11 mouse cellular contexts compared by ENCODE assay signal in the genomic region with DNA sequence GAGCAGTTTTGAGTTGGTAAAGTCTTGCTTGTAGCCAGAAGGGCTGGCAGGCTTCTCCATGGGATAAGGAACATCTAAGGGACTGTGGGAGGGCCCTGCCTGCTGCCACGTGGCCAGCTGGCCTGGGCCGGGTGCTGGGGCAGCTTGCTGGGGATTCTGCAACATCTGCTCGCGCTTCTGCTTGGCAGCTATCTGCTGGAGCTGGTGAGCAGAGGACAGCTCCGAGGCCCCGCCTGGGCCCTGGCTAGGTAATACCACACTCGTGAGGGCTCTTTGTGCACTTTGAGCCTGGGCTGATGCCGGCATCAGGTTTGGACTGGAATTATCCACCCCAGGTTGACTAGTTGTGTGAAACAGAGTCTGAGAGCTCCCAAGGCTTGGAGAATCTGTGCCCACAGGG. TPM values are rescaled to one million over a fixed set of nuclear protein-coding genes. Genes with fewer than 3 reads are reported as not detected.
DNase-seq lines count a peak whose midpoint lies in the region; ATAC-seq and TF ChIP-seq lines count a peak whose summit lies in the region.
"Had no signal": no experiment of that assay in that cellular context is flagged by ENCODE, and none has a peak within 500 bp of the region (broad histone marks: within the 10 kb centered on the region; RNA-seq: fewer than 3 reads in every experiment).

No protein-coding gene starts in this region.

- H3K36me3 ChIP-seq in stomach, postnatal 0 days (ENCODE audit: control insufficient read depth, insufficient read depth, low read length) = peaks cover 39% of the 10 kb centered on the region

- no peak overlapping the region for H3K9ac ChIP-seq in stomach, postnatal 0 days (ENCODE audit: low read length)
- H3K9ac ChIP-seq: hindbrain, embryonic 13.5 days; liver, embryonic 14.5 days had no signal

- intact Hi-C loops in left cerebral cortex, postnatal 4 days (cut with DNase I) = no loop called here

- TF ChIP-seq EP300 in stomach, postnatal 0 days (optimal IDR thresholded peaks at IDR 0.05) = no peak

- no peak overlapping the region for H3K4me3 ChIP-seq in stomach, postnatal 0 days (ENCODE audit: low read depth, low read length)
- H3K4me3 ChIP-seq: hindbrain, embryonic 13.5 days had no signal

- peak; percentile 42 for DNase-seq in adrenal gland, adult 2 months
- DNase-seq in adrenal gland, postnatal 4 days (ENCODE audit: low spot score in 2 of 2) = no peak
- DNase-seq in left cerebral cortex, postnatal 4 days = peak; percentile 71
- no peak for DNase-seq in left cerebral cortex, adult 11 months (ENCODE audit: low spot score)
- DNase-seq in kidney, adult 9 months = peak; percentile 93
- DNase-seq in lung, postnatal 25 days (ENCODE audit: low spot score) = peak; percentile 24
- DNase-seq in stomach, postnatal 0 days (ENCODE audit: low spot score) = no peak
- no peak for DNase-seq in neural tube, embryonic 10.5 days (ENCODE audit: extremely low spot score, low spot score)
- DNase-seq: spleen, adult 18-20 months had no signal

- no peak for TF ChIP-seq CTCF in stomach, postnatal 0 days (IDR thresholded peaks at IDR 0.05; ENCODE audit: low read depth)

- H3K4me2 ChIP-seq in stomach, postnatal 0 days (replicated peaks; ENCODE audit: low read depth) = no peak overlapping the region
- H3K4me2 ChIP-seq: hindbrain, embryonic 13.5 days had no signal

- H3K27ac ChIP-seq in stomach, postnatal 0 days (replicated peaks) = no peak overlapping the region
- H3K27ac ChIP-seq: hindbrain, embryonic 13.5 days; liver, embryonic 14.5 days had no signal

- H3K27me3 ChIP-seq in stomach, postnatal 0 days (ENCODE audit: control insufficient read depth, insufficient read depth, low read length) = no peaks in the 10 kb centered on the region
- H3K27me3 ChIP-seq: hindbrain, embryonic 13.5 days had no signal

- 76% methylated on average over 8 of the region's 8 CpGs for WGBS in stomach, postnatal 0 days

- H3K4me1 ChIP-seq in stomach, postnatal 0 days (replicated peaks; ENCODE audit: control insufficient read depth, insufficient read depth) = no peaks in the 10 kb centered on the region
- H3K4me1 ChIP-seq: hindbrain, embryonic 13.5 days had no signal

- no peak for ATAC-seq in stomach, postnatal 0 days (ENCODE audit: low FRiP score, low TSS enrichment)

- H3K9me3 ChIP-seq in stomach, postnatal 0 days (ENCODE audit: control insufficient read depth, low read length) = no peaks in the 10 kb centered on the region
- H3K9me3 ChIP-seq: hindbrain, embryonic 13.5 days had no signal

RNA-seq across cellular contexts. Expression of gene Maml1, which starts 26.2 kb away (rescaled TPM):
- 10 to 100 TPM; 20.8 to 27.8 TPM for total RNA-seq in adrenal gland, adult 2 months (2021)
- polyA plus RNA-seq in adrenal gland, adult 2 months (2012; rRNA removed) = 24.8 and 26.8 TPM in 2 replicates
- total RNA-seq in adrenal gland, postnatal 4 days (2021) = 10 to 100 TPM; 34.4 to 36.7 TPM
- 10 to 100 TPM; 11.9 to 12.5 TPM for total RNA-seq in left cerebral cortex, postnatal 4 days (2021)
- 2.4 TPM in 2 replicates for polyA plus RNA-seq in stomach, postnatal 0 days (2015; fragmentation: Nextera tagmentation; extraction: Ambion mirVana)

RNA-seq across cellular contexts. Expression of gene Ltc4s, which starts 27.5 kb away (rescaled TPM):
- total RNA-seq in adrenal gland, adult 2 months (2021) = 10 to 100 TPM; 17.0 to 21.6 TPM
- 83.6 and 186 TPM in 2 replicates for polyA plus RNA-seq in adrenal gland, adult 2 months (2012; rRNA removed)
- 1 to 10 TPM; 4.4 to 6.0 TPM for total RNA-seq in adrenal gland, postnatal 4 days (2021)
- total RNA-seq in left cerebral cortex, postnatal 4 days (2021) = 1 to 10 TPM; 3.1 to 4.1 TPM
- polyA plus RNA-seq in stomach, postnatal 0 days (2015; fragmentation: Nextera tagmentation; extraction: Ambion mirVana) = 13.2 and 13.8 TPM in 2 replicates

RNA-seq across cellular contexts. Expression of gene Mgat4b, which starts 55.2 kb away (rescaled TPM):
- total RNA-seq in adrenal gland, adult 2 months (2021) = 100 to 1,000 TPM; 119 to 128 TPM
- 347 and 361 TPM in 2 replicates for polyA plus RNA-seq in adrenal gland, adult 2 months (2012; rRNA removed)
- total RNA-seq in adrenal gland, postnatal 4 days (2021) = 100 to 1,000 TPM; 159 to 178 TPM
- 100 to 1,000 TPM; 179 to 189 TPM for total RNA-seq in left cerebral cortex, postnatal 4 days (2021)
- polyA plus RNA-seq in stomach, postnatal 0 days (2015; fragmentation: Nextera tagmentation; extraction: Ambion mirVana) = 30.8 and 32.6 TPM in 2 replicates

RNA-seq across cellular contexts. Expression of gene Sqstm1, which starts 55.3 kb away (rescaled TPM):
- total RNA-seq in adrenal gland, adult 2 months (2021) = 1,000 to 10,000 TPM in 1 of 2 experiments, 100 to 1,000 TPM in 1; 696 to 1,341 TPM
- polyA plus RNA-seq in adrenal gland, adult 2 months (2012; rRNA removed) = 517 and 655 TPM in 2 replicates
- 100 to 1,000 TPM; 502 to 551 TPM for total RNA-seq in adrenal gland, postnatal 4 days (2021)
- 100 to 1,000 TPM; 262 to 293 TPM for total RNA-seq in left cerebral cortex, postnatal 4 days (2021)
- 211 and 220 TPM in 2 replicates for polyA plus RNA-seq in stomach, postnatal 0 days (2015; fragmentation: Nextera tagmentation; extraction: Ambion mirVana)

RNA-seq across cellular contexts. Expression of gene Canx, which starts 59.5 kb away (rescaled TPM):
- 100 to 1,000 TPM; 479 to 498 TPM for total RNA-seq in adrenal gland, adult 2 months (2021)
- polyA plus RNA-seq in adrenal gland, adult 2 months (2012; rRNA removed) = 13.9 and 19.7 TPM in 2 replicates
- total RNA-seq in adrenal gland, postnatal 4 days (2021) = 100 to 1,000 TPM; 444 to 454 TPM
- 100 to 1,000 TPM; 377 to 394 TPM for total RNA-seq in left cerebral cortex, postnatal 4 days (2021)
- polyA plus RNA-seq in stomach, postnatal 0 days (2015; fragmentation: Nextera tagmentation; extraction: Ambion mirVana) = 171 and 181 TPM in 2 replicates

Comparison
In these comparisons a context has a peak if more than half of its experiments do, and no peak if none do; other contexts are left out.
1. DNase-seq: peak in adrenal gland, adult 2 months (single experiment), left cerebral cortex, postnatal 4 days (single experiment), kidney, adult 9 months (single experiment) and lung, postnatal 25 days (single experiment); none in adrenal gland, postnatal 4 days (0 of 2), left cerebral cortex, adult 11 months (single experiment), stomach, postnatal 0 days (single experiment) and neural tube, embryonic 10.5 days (single experiment).